Mouse (Mus musculus) G1E (cell line): ENCODE results near the gene Sap30bp.

Experiments
- CTCF ChIP-seq: IDR thresholded peaks from 2 replicates; pipeline ENCODE4 v1.5.1; 2012; ENCODE audit warnings: low read depth, low read length, inconsistent platforms, mixed read lengths
- TAL1 ChIP-seq: conservative IDR thresholded peaks from 2 replicates; pipeline ENCODE4 v1.6.1; 2012; ENCODE audit warnings: low read depth, low read length, inconsistent platforms, mixed read lengths

DNA sequence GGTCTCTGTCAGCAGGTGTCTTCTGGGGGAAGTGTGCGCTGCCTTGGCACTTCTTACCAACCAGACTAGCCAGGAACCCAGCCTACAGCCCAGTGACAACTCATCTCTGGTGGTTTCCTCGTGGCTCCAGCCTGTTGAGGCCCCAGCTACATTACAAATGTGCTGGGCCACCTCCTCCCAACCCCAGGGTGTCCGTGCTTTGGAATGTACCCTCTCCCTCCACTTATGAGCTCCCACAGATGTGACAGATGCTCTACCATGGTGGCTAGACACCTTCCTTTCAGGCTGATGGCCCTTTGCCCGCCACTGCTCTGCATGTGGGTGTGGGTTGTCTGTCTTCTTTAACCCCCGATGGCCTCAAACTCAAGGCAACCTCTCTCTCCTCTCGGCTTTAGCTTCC, 68.6 kb downstream of the Sap30bp start:
- TF ChIP-seq TAL1: no peak
- TF ChIP-seq CTCF: no peak
